Mouse (Mus musculus) hematopoietic multipotent progenitor cell, adult 10-12 weeks (in vitro differentiated cells): ENCODE measurements around the gene Mcu. TPM values are rescaled to one million over a fixed set of nuclear protein-coding genes. Genes with fewer than 3 reads are reported as not detected.

ENCODE experiments used
- polyA plus RNA-seq: library from polyadenylated mRNA; stranded (reverse); fragments of >175 nt; gene quantifications from 2 replicates; pipeline ENCODE4 v1.2.3, GENCODE M21; 2012; ENCODE audit warnings: low replicate concordance

Mcu gene
- polyA plus RNA-seq, result 6.1 and 8.1 TPM in 2 replicates

DNA sequence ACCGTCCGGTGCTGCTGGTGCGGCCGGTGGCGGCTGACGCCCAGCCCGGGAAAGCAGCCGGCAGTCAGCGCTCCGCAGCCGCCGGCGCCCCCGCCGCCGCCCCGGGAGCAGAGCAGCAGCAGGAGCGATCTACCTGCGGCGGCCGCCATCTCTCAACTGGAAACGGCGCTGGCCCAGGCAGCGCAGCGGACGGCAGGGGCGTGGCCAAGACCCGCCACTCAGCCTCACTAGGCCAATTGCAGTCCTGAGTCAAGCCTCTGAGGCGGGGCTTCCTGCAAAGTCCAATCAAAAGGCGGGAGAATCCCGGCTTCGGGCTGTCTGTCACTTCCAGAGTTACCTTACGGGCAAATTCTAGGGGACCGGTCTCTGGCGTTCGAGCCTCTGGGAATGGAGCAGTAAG lies at the start of gene Mcu:
Gene Mcu (minus strand): TSS at position 171 of the 400 bp plus-strand sequence.

GRCm38 (mm10) chr10:59615981-59616520 lies 441 bp downstream of the Mcu start, which contains the start of gene Gm10322:
Gene Gm10322, plus strand, starts transcription at chr10:59616063.

GRCm38 (mm10) chr10:59441735-59442134 lies 174.8 kb downstream of the Mcu start, which contains the start of gene Oit3:
Gene Oit3, minus strand, starts transcription at chr10:59441778.

DNA sequence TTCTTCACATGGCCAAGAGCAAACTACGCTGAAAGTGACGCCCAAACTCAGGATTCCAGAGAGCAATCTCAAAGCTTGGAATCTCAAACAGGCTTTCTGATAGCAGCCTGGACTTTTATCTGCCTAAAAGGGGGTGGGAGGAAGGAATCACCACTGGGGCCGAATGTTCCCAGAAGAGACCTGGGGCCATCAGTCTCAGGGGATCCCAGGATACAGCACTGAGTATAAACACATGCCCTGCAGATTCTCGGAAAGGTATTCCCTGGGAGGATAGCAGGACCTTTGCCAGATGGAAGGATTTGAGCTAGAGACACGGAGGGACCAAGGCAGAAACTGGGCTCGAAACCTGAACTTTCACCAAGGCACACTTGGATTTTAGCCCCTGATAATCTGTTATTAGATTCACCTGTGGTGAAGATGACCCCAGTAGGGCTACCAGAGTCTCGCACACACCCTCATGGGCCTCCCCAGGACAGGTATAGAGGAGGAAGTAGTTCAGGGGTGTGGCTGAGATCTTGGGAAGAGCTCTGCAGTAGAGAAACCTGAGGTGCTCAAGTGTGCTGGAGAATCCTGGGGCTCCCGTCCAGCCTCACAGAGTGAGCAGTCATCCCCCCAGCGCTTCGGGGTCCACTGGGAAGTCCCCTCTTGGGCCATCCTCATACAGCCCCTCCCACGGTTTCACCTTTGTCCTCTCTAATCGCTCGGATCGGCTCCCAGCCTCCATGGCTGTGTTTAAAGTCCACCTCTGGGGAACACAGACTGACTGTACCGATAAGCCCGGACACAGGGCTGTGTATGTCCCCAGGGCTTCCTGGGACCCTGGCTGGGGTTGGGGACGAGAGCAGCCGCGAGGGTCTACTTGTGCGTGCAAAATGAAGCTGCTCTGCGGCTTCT lies 213.3 kb downstream of the Mcu start, which contains the start of gene Pla2g12b:
Gene Pla2g12b (plus strand): TSS at position 762 of the 894 bp plus-strand sequence.

Other genes with a start within 250 kb of the Mcu start
- 0.17 and 0.42 TPM in 2 replicates for gene Gm10273, start 221.1 kb downstream of the Mcu start, polyA plus RNA-seq
- gene Pla2g12b, start 213.0 kb downstream of the Mcu start, polyA plus RNA-seq, result not detected in 2 replicates
- 0.17 and 0.64 TPM in 2 replicates for gene Oit3, start 174.9 kb downstream of the Mcu start, polyA plus RNA-seq
- not detected in 2 replicates for gene Gm10322, start 629 bp downstream of the Mcu start, polyA plus RNA-seq
- gene Micu1, start 85.8 kb upstream of the Mcu start, polyA plus RNA-seq, result 24.9 and 31.1 TPM in 2 replicates